Mouse (Mus musculus) limb, embryonic 15.5 days (tissue): ENCODE data around the gene Themis2. TPM values are rescaled to one million over a fixed set of nuclear protein-coding genes. Genes with fewer than 3 reads are reported as not detected.
"Not testable (repeated sequence)": the region's sequence is repeated elsewhere in the genome, so short reads cannot be mapped to it uniquely, and the experiment has no call there.

Experiments used
- ATAC-seq: fragments of 200-750 bp; cut with Nextera tagmentation; 2 replicates; pipeline ENCODE4 v1.8.0; 2017; ENCODE audit warnings: low read depth, moderate TSS enrichment; ENCODE audit not compliant: insufficient number of reproducible peaks, low FRiP score, low TSS enrichment
- H3K27ac ChIP-seq: fragments of 300-500 bp; sonication (generic); 2 replicates; pipeline ENCODE4 v1.5.1; 2015; ENCODE audit warnings: moderate library complexity, mild to moderate bottlenecking, inconsistent platforms
- H3K27me3 ChIP-seq: fragments of 300-500 bp; sonication (generic); 2 replicates; pipeline ENCODE4 v1.6.1; 2015; ENCODE audit warnings: inconsistent platforms
- H3K36me3 ChIP-seq: fragments of 300-500 bp; sonication (generic); 2 replicates; pipeline ENCODE4 v1.6.1; 2015; ENCODE audit warnings: inconsistent platforms
- H3K4me1 ChIP-seq: fragments of 300-500 bp; sonication (generic); 2 replicates; pipeline ENCODE4 v1.6.1; 2015; ENCODE audit warnings: inconsistent platforms
- H3K4me2 ChIP-seq: fragments of 300-500 bp; sonication (generic); 2 replicates; pipeline ENCODE4 v1.6.1; 2015; ENCODE audit warnings: mild to moderate bottlenecking, inconsistent platforms
- H3K4me3 ChIP-seq: fragments of 300-500 bp; sonication (generic); 2 replicates; pipeline ENCODE4 v1.5.1; 2015; ENCODE audit warnings: mild to moderate bottlenecking, inconsistent platforms
- H3K9ac ChIP-seq: fragments of 300-500 bp; sonication (generic); 2 replicates; pipeline ENCODE4 v1.6.1; 2015; ENCODE audit warnings: inconsistent platforms
- H3K9me3 ChIP-seq: fragments of 300-500 bp; sonication (generic); 2 replicates; pipeline ENCODE4 v1.6.1; 2016; ENCODE audit warnings: inconsistent platforms
- WGBS: fragments of 180-500 bp; shearing (Covaris S2); methylation state at CpG from one replicate; pipeline ENCODE4 v1.1.7; 2015; 5-methylcytosine and 5-hydroxymethylcytosine counted together
- polyA plus RNA-seq: library from polyadenylated mRNA; unstranded; fragments of >200 nt; fragmentation: Nextera tagmentation; extraction: Ambion mirVana; gene quantifications from 2 replicates; pipeline ENCODE4 v1.2.1, GENCODE M21; 2015

The Themis2 gene
- polyA plus RNA-seq, 1 experiment from 2014 or later, result 1.3 TPM

DNA sequence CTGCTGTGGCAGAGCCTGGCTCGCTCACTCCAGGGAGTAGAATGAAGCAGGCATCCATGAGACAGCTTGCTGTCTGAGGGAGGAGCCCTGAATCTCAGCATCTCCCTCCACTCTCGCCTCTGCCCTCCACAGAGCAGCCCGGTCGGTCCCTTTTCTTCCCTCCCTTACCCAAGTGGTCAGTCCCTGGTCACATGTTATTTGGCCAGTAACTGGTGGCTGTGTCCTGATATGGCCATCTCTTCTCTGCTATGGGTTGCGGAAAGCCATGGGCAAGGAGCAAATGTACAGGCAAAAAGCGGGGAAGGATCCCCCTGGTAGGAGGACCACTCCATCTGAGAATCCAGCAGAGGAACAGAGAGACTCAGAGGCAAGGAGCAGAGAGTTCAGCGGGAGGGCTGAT, 1.0 kb downstream of the Themis2 start:
- Histone ChIP-seq H3K9ac (no peak overlapping the region), H3K27ac (no peak overlapping the region), H3K9me3 (no peaks in the 10 kb centered on the region), H3K36me3 (no peaks in the 10 kb centered on the region), H3K27me3 (peaks cover 20% of the 10 kb centered on the region), H3K4me3 (no peak overlapping the region), H3K4me2 (no peak overlapping the region), H3K4me1 (peaks cover 3% of the 10 kb centered on the region)
- ATAC-seq, result no peak
- WGBS, result 72% methylated on average over 7 of the region's 7 CpGs

DNA sequence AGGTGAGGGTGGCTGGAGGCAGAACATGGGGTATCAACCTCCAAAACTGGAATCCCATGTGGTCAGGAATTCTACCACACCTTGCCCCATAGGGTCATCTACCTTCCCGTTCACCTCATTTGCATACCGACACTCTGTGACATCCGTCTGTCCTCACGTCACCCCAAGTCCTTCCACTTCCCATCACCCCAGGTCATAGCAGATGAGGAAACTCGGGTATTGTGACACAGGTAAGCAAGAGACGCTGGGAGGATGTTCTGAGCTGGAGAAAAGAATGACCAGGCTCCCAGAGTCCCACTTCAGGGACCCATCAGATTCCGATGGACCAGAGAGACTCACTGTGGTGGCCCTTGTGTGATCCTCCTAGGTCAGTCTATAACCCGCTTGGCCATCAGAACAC, 1.4 kb downstream of the Themis2 start:
- Histone ChIP-seq H3K4me3 (no peak overlapping the region), H3K9ac (no peak overlapping the region), H3K36me3 (no peaks in the 10 kb centered on the region), H3K4me1 (peaks cover 3% of the 10 kb centered on the region), H3K27me3 (peaks cover 20% of the 10 kb centered on the region), H3K27ac (no peak overlapping the region), H3K4me2 (no peak overlapping the region), H3K9me3 (no peaks in the 10 kb centered on the region)
- ATAC-seq, result no peak
- WGBS, result 72% methylated on average over 8 of the region's 8 CpGs

DNA sequence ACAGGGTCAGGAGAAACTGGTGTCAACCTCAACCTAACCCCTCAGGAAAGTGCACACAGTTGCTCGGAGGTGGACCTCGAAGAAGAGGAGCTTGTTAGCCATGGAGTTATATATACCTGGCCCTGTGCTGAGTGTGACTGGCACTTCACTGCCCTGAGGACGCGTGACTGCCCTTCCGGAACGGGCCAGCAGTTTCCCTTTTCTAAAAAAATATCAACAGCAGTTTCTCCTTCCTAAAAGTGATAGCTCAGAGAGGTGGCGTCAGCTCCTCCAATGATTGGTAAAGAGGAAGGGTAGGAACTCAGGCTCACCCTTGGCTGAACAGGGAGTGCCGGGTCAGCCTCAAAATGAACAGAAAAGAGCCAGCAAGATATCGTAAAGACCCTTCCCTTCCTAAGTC, 2.2 kb downstream of the Themis2 start:
- H3K9me3 ChIP-seq, result no peaks in the 10 kb centered on the region
- no peak overlapping the region for H3K4me3 ChIP-seq
- no peaks in the 10 kb centered on the region for H3K36me3 ChIP-seq
- H3K4me2 ChIP-seq, result no peak overlapping the region
- no peak overlapping the region for H3K9ac ChIP-seq
- H3K4me1 ChIP-seq, result peaks cover 3% of the 10 kb centered on the region
- H3K27ac ChIP-seq, result no peak overlapping the region
- no peak for ATAC-seq
- H3K27me3 ChIP-seq, result peaks cover 20% of the 10 kb centered on the region
- 73% methylated on average over 9 of the region's 9 CpGs for WGBS

DNA sequence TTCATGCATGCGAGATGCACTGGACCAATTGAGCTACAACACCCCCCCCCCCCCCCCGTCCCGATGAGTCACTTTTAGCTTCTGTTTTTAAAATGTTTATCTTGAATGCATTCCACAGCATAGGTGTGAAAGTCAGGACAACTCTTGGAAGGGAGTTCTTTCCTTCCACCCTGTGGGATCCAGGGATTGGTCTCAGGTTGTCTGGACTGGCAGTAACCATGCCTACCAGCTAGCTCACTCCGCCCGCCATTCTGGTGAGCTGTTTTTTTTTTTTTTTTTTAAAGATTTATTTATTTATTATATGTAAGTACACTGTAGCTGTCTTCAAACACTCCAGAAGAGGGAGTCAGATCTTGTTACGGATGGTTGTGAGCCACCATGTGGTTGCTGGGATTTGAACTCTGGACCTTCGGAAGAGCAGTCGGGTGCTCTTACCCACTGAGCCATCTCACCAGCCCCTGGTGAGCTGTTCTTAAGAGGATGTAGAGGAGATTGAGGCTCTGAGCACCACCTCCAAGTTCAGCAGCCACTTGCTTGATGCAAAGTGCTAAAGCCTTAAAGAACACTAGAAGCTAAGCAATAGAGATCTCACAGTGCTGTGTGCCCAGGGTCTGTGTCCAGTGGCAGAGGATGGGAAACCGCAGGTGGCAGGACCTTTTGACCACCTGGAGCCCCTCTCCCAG, 2.7 kb downstream of the Themis2 start:
- H3K4me2 ChIP-seq, H3K27ac ChIP-seq, H3K9ac ChIP-seq, H3K36me3 ChIP-seq, ATAC-seq, H3K9me3 ChIP-seq, H3K4me3 ChIP-seq, H3K4me1 ChIP-seq: not testable (repeated sequence)
- H3K27me3 ChIP-seq, result peaks cover 20% of the 10 kb centered on the region
- WGBS, result 82% methylated on average over 8 of the region's 9 CpGs

DNA sequence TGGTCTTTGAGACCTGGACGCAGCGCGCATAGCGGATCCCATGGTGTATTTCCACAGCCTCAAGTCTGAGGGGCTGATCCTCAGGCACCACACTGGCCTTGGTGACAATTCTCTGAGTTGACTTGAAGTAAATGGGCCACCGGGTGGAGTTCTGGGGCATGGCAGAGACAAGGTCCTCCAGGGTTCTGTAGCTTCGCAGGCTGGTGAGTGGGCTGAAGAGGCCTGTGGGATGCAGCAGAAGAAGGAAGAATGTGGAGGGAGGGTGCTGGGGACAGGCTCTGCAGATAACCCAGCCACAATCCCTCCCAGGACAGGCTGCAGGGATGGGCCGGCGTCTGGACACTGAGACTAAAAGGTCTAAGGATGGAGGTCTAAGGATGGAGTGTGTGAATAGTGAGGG, 6.5 kb downstream of the Themis2 start:
- Histone ChIP-seq H3K27me3 (peaks cover 9% of the 10 kb centered on the region), H3K4me1 (no peaks in the 10 kb centered on the region), H3K27ac (no peak overlapping the region), H3K36me3 (no peaks in the 10 kb centered on the region), H3K4me2 (no peak overlapping the region), H3K9ac (no peak overlapping the region), H3K9me3 (no peaks in the 10 kb centered on the region), H3K4me3 (no peak overlapping the region)
- no peak for ATAC-seq
- WGBS, result 83% methylated on average over 8 of the region's 8 CpGs

DNA sequence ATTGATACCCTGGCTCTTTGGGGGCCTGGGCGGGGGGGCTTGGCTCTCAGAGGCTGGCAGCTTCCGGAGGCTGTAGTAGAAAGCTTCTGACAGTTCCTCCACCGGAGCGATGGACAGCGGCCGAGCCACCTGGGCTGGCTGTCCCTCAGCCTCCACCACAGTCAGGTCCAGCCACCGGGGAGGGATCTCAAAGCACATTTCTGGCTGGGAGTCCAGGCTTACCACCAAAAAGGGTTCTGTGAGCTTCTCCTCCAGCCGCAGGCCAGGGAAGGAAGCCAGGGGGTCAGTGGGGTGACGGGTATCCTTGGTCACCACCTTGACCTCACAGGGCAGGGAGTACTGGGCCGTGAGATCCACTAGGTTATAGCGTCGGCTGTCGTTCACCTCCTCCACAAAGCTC, 11.0 kb downstream of the Themis2 start:
- Histone ChIP-seq H3K4me1 (no peaks in the 10 kb centered on the region), H3K9ac (no peak overlapping the region), H3K27ac (no peak overlapping the region), H3K9me3 (no peaks in the 10 kb centered on the region), H3K27me3 (no peaks in the 10 kb centered on the region), H3K4me2 (no peak overlapping the region), H3K36me3 (no peaks in the 10 kb centered on the region), H3K4me3 (no peak overlapping the region)
- ATAC-seq, result no peak
- 93% methylated on average over 13 of the region's 13 CpGs for WGBS

DNA sequence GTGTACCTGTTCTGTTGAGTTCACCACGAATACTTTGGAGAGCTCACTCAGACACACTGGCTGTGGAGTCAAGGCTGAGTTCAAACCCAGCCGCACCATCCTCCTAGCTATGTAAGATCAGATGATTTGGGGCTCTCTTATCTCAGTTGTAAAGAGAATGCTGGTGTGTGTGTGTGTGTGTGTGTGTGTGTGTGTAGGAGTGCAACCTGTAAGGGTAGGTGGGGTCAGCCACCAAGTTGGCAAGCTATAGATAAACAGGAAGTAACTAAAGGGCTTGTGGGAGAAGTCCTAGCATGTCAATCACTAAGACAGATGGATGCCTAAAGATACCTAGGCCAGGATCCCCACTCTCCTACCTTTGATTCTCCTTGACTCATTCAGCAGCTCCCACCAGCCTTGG, 12.5 kb downstream of the Themis2 start:
- Histone ChIP-seq H3K36me3 (peaks cover 9% of the 10 kb centered on the region), H3K9me3 (no peaks in the 10 kb centered on the region), H3K4me1 (no peaks in the 10 kb centered on the region), H3K4me2 (no peak overlapping the region), H3K27me3 (no peaks in the 10 kb centered on the region), H3K9ac (no peak overlapping the region), H3K27ac (no peak overlapping the region), H3K4me3 (no peak overlapping the region)
- WGBS, result 99% methylated on average over 2 of the region's 2 CpGs
- no peak for ATAC-seq

DNA sequence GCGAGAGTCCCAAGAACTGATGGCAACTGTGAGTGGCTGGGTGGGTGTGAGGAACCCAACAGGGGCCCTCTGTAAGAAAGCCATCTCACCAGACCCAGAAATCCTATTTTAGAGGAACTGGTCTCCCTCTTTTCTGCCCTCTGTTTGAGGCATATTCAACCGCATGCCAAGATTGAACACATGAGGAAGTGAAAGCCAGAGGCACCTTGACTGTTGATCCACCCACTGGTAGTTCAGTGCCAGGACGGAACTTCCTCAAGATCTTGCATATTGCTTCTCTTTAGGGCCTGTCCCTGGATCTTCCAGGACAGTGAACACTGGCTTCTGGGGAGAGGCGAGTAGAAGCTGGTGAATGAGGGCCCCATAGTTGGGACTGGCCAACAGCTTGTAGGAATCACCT, 15.9 kb downstream of the Themis2 start:
- no peak for ATAC-seq
- Histone ChIP-seq H3K27me3 (no peaks in the 10 kb centered on the region), H3K4me1 (no peaks in the 10 kb centered on the region), H3K4me2 (no peak overlapping the region), H3K9ac (no peak overlapping the region), H3K9me3 (no peaks in the 10 kb centered on the region), H3K4me3 (no peak overlapping the region), H3K36me3 (peaks cover 43% of the 10 kb centered on the region), H3K27ac (no peak overlapping the region)
- 82% methylated on average over 4 of the region's 4 CpGs for WGBS

DNA sequence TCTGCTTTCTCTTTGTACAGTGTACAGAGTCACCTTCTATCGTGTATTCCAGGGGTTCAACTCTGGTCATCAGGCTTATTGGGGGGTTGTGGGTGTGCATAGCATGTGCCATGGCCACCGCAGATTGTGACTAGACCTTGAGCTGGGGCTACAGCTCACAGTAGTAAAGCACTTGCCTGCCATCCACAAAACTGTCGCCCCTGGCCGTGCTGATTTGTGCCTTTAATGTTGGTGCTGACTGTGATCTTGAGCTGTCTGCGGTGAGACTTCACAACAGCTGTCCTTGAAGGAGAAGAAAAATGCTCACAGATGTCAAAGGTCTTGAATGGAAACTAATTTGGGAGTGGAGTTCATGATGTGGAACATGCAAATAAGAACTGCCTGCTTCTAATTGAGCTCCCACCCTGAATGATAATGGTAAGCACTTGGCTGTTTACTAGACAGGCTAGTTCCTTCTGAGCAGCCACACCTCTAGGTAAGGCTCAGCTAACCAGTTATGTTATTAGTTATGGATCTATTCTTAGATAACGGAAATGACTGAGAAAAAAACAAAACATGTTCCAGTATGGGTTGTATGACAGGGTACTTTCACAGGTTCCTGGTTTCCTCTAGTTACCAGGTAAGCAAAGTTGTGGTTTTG, 17.5 kb downstream of the Themis2 start:
- Histone ChIP-seq H3K27me3 (no peaks in the 10 kb centered on the region), H3K36me3 (peaks cover 58% of the 10 kb centered on the region), H3K4me2 (no peak overlapping the region), H3K4me1 (no peaks in the 10 kb centered on the region), H3K9me3 (no peaks in the 10 kb centered on the region), H3K4me3 (no peak overlapping the region), H3K27ac (no peak overlapping the region), H3K9ac (no peak overlapping the region)
- 89% methylated on average over 6 of the region's 6 CpGs for WGBS
- ATAC-seq, result no peak

DNA sequence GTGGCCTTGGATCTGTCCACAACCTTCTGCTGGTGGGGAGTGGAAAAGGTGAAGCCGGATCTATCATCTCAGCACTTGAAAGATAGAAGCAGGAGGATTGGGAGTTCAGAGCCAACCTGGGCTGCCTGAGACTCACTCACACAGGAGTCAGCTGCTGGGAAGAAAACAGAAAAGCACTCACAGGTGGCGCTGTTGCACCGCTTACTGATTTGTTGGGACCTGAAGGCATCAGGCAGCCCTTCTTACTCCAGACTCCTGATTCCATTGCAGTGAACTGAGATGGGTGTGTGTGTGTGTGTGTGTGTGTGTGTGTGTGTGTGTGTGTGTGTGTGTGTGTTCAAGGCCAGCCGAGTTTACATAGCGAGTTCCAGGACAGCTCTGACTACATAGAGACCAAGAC, 19.4 kb downstream of the Themis2 start:
- H3K27me3 ChIP-seq, result no peaks in the 10 kb centered on the region
- no peaks in the 10 kb centered on the region for H3K4me1 ChIP-seq
- no peaks in the 10 kb centered on the region for H3K9me3 ChIP-seq
- peaks cover 77% of the 10 kb centered on the region for H3K36me3 ChIP-seq
- WGBS, result 83% methylated on average over 5 of the region's 5 CpGs
- no peak overlapping the region for H3K27ac ChIP-seq
- no peak overlapping the region for H3K9ac ChIP-seq
- H3K4me3 ChIP-seq, result no peak overlapping the region
- no peak for ATAC-seq
- H3K4me2 ChIP-seq, result no peak overlapping the region

DNA sequence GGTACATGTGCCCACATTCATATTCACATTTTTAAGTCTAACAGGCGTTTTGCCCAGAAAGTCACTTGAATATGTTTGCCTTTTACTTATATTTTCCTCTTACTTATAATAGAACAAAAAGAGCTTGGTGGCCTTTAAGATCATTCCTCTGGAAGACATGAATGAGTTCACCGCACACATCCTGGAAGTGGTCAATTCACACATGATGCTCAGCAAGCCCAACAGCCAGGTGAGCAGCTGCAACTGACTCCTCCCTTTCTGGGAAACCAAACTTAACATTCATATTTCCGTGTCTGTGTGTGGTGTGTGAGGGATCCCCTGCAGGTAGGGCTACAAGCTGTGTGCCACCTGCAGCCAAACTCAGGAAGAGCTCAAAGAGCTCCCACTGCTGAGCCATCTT, 21.3 kb downstream of the Themis2 start:
- no peak for ATAC-seq
- no peaks in the 10 kb centered on the region for H3K4me1 ChIP-seq
- no peaks in the 10 kb centered on the region for H3K27me3 ChIP-seq
- peaks cover 93% of the 10 kb centered on the region for H3K36me3 ChIP-seq
- H3K4me2 ChIP-seq, result no peak overlapping the region
- WGBS, result 85% methylated on average over 3 of the region's 3 CpGs
- no peak overlapping the region for H3K9ac ChIP-seq
- H3K27ac ChIP-seq, result no peak overlapping the region
- no peak overlapping the region for H3K4me3 ChIP-seq
- no peaks in the 10 kb centered on the region for H3K9me3 ChIP-seq

DNA sequence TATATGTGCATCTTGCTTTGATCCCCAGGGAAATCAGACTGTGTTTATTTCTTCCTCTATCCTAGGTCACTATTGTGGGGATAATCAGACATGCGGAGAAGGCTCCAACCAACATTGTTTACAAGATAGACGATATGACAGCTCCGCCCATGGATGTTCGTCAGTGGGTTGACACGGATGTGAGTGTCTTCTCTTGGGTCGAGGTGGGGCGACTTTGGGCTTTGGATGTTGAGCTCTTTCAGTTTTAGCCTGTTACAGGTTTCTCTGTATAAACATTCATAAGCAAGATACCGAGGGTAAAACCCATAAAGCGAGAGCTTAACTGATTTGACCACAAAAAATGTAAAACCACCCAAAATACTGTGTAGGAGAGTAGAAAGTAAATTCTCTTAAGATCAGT, 24.4 kb downstream of the Themis2 start:
- no peak overlapping the region for H3K4me3 ChIP-seq
- H3K9ac ChIP-seq, result no peak overlapping the region
- WGBS, result 95% methylated on average over 9 of the region's 9 CpGs
- H3K9me3 ChIP-seq, result no peaks in the 10 kb centered on the region
- H3K36me3 ChIP-seq, result peaks cover 65% of the 10 kb centered on the region
- H3K27me3 ChIP-seq, result no peaks in the 10 kb centered on the region
- ATAC-seq, result no peak
- peaks cover 8% of the 10 kb centered on the region; the same call in 1 of the 2 replicates for H3K4me1 ChIP-seq
- no peak overlapping the region for H3K27ac ChIP-seq
- H3K4me2 ChIP-seq, result no peak overlapping the region
